Mouse (Mus musculus) CH12F3 (cell line): ENCODE measurements around the gene Dnajb4.
"Not testable (repeated sequence)": the region's sequence is repeated elsewhere in the genome, so short reads cannot be mapped to it uniquely, and the experiment has no call there.

Experiments
- in situ Hi-C: fragments of 300-500 bp; cut with MboI; formaldehyde crosslinking; loops from 2 replicates; pipeline ENCODE4 v1.14.3; 2020; ENCODE audit warnings: low sequenced_read_pairs

The Dnajb4 gene

GRCm38 (mm10) chr3:152209177-152209966 lies 730 bp downstream of the Dnajb4 start:
- in situ Hi-C loops = no loop called here

GRCm38 (mm10) chr3:152208096-152208885 lies 1.8 kb downstream of the Dnajb4 start:
- in situ Hi-C loops = no loop called here

GRCm38 (mm10) chr3:152207156-152207555 lies 2.9 kb downstream of the Dnajb4 start:
- in situ Hi-C loops = no loop called here

GRCm38 (mm10) chr3:152204577-152204976 lies 5.5 kb downstream of the Dnajb4 start:
- in situ Hi-C loops = no loop called here

- in situ Hi-C loops = no loop called here
Observed at GRCm38 (mm10) chr3:152203996-152204395, 6.1 kb downstream of the Dnajb4 start.

GRCm38 (mm10) chr3:152203411-152203810 lies 6.7 kb downstream of the Dnajb4 start:
- in situ Hi-C loops = no loop called here

GRCm38 (mm10) chr3:152202942-152203341 lies 7.2 kb downstream of the Dnajb4 start:
- in situ Hi-C loops = no loop called here

GRCm38 (mm10) chr3:152201651-152202050 lies 8.5 kb downstream of the Dnajb4 start:
- in situ Hi-C loops = no loop called here

GRCm38 (mm10) chr3:152201181-152201580 lies 8.9 kb downstream of the Dnajb4 start:
- in situ Hi-C loops = no loop called here

- in situ Hi-C loops = no loop called here
Observed at GRCm38 (mm10) chr3:152199125-152199524, 11.0 kb downstream of the Dnajb4 start.

- in situ Hi-C loops = not testable (repeated sequence)
Observed at GRCm38 (mm10) chr3:152197246-152197645, 12.9 kb downstream of the Dnajb4 start.

GRCm38 (mm10) chr3:152193635-152194097 lies 16.4 kb downstream of the Dnajb4 start:
- in situ Hi-C loops = no loop called here

- in situ Hi-C loops = no loop called here
Observed at GRCm38 (mm10) chr3:152193177-152193576, 16.9 kb downstream of the Dnajb4 start.

- in situ Hi-C loops = no loop called here
Observed at GRCm38 (mm10) chr3:152192238-152192931, 17.7 kb downstream of the Dnajb4 start.

GRCm38 (mm10) chr3:152191791-152192237 lies 18.3 kb downstream of the Dnajb4 start:
- in situ Hi-C loops = no loop called here

GRCm38 (mm10) chr3:152190679-152191477 lies 19.2 kb downstream of the Dnajb4 start:
- in situ Hi-C loops = no loop called here

GRCm38 (mm10) chr3:152189306-152189705 lies 20.8 kb downstream of the Dnajb4 start:
- in situ Hi-C loops = no loop called here

GRCm38 (mm10) chr3:152186106-152186505 lies 24.0 kb downstream of the Dnajb4 start:
- in situ Hi-C loops = no loop called here

- in situ Hi-C loops = no loop called here
Observed at GRCm38 (mm10) chr3:152183522-152183921, 26.6 kb downstream of the Dnajb4 start.

GRCm38 (mm10) chr3:152180624-152181023 lies 29.5 kb downstream of the Dnajb4 start:
- in situ Hi-C loops = no loop called here
